Comparison of ENCODE assay signal across 10 mouse cellular contexts in the genomic region with DNA sequence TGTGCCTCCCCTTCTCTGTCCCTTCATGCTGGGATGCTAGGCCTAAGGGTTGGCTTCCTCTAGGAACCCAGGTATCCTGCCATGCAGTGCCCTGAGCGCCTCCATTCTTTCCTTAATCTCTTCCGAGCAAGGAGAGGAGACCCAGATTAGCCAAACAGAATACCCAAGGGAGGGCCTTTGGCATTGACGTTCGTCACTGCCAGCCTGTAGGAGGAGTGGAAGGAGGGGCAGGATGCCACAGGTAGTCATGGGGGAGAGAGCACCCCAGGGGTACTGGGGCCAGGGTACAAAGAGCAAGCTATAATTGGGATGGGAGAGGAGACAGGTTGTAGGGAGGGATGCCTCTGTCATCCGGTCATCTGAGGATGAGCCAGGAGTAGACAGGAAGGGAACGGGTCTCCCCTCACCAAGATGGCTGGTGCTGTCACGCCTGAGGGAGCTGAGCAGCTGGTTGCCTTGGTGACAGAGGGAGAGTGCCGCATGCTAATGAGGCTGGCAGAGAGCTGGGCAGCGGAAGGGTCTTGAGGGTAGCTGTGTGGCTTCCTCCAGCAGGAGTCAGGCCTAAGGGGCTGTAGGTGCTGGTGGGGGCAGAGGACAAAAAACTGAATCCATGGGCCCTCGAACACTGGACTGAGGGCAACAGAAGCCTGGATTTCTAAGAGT. TPM values are rescaled to one million over a fixed set of nuclear protein-coding genes. Genes with fewer than 3 reads are reported as not detected.
A peak's percentile ranks its signal among the peaks of the same experiment; 100 is the strongest.
DNase-seq lines count a peak whose midpoint lies in the region; ATAC-seq and TF ChIP-seq lines count a peak whose summit lies in the region.
"Had no signal": no experiment of that assay in that cellular context is flagged by ENCODE, and none has a peak within 500 bp of the region (broad histone marks: within the 10 kb centered on the region; RNA-seq: fewer than 3 reads in every experiment).

No protein-coding gene starts in this region.

- no peak overlapping the region for H3K9ac ChIP-seq in stomach, embryonic 14.5 days (replicated peaks; ENCODE audit: low read depth, low read length)
- no peak overlapping the region for H3K9ac ChIP-seq in stomach, postnatal 0 days (ENCODE audit: low read length)

- no peaks in the 10 kb centered on the region for H3K27me3 ChIP-seq in stomach, embryonic 14.5 days (ENCODE audit: control insufficient read depth, insufficient read depth, low read length)
- no peaks in the 10 kb centered on the region for H3K27me3 ChIP-seq in stomach, postnatal 0 days (ENCODE audit: control insufficient read depth, insufficient read depth, low read length)
- no peaks in the 10 kb centered on the region; the same call in 1 of the 2 replicates for H3K27me3 ChIP-seq in splenic B cell, adult 2 months (ENCODE audit: control insufficient read depth, insufficient read depth, low read length, poor library complexity, severe bottlenecking)

- no peak for TF ChIP-seq EP300 in stomach, postnatal 0 days (optimal IDR thresholded peaks at IDR 0.05)

- peak; percentile 47; the same call in 1 of the 2 replicates for ATAC-seq in stomach, embryonic 14.5 days (ENCODE audit: insufficient number of reproducible peaks, insufficient read depth, low FRiP score, low read depth)
- no peak for ATAC-seq in stomach, postnatal 0 days (ENCODE audit: low FRiP score, low TSS enrichment)

- no peak for TF ChIP-seq CTCF in stomach, postnatal 0 days (IDR thresholded peaks at IDR 0.05; ENCODE audit: low read depth)

- H3K9me3 ChIP-seq in stomach, embryonic 14.5 days (ENCODE audit: control insufficient read depth, low read depth, low read length), result no peaks in the 10 kb centered on the region
- H3K9me3 ChIP-seq in stomach, postnatal 0 days (ENCODE audit: control insufficient read depth, low read length), result no peaks in the 10 kb centered on the region

- H3K4me3 ChIP-seq in stomach, embryonic 14.5 days (ENCODE audit: low read depth, low read length), result no peak overlapping the region
- H3K4me3 ChIP-seq in stomach, postnatal 0 days (ENCODE audit: low read depth, low read length), result no peak overlapping the region

- H3K27ac ChIP-seq in stomach, embryonic 14.5 days (ENCODE audit: low read length), result no peak overlapping the region
- H3K27ac ChIP-seq in stomach, postnatal 0 days (replicated peaks), result no peak overlapping the region

- no peak overlapping the region for H3K4me2 ChIP-seq in stomach, embryonic 14.5 days (replicated peaks; ENCODE audit: low read depth, low read length)
- H3K4me2 ChIP-seq in stomach, postnatal 0 days (replicated peaks; ENCODE audit: low read depth), result no peak overlapping the region

- WGBS in stomach, embryonic 14.5 days, result 49% methylated on average over 10 of the region's 10 CpGs
- 61% methylated on average over 10 of the region's 10 CpGs for WGBS in stomach, postnatal 0 days

- H3K4me1 ChIP-seq in stomach, embryonic 14.5 days (ENCODE audit: control insufficient read depth, insufficient read depth, low read length), result peaks cover 2% of the 10 kb centered on the region; the same call in 1 of the 2 replicates
- no peaks in the 10 kb centered on the region for H3K4me1 ChIP-seq in stomach, postnatal 0 days (replicated peaks; ENCODE audit: control insufficient read depth, insufficient read depth)

- H3K36me3 ChIP-seq in stomach, embryonic 14.5 days (ENCODE audit: control insufficient read depth, insufficient read depth, low read length), result no peaks in the 10 kb centered on the region
- H3K36me3 ChIP-seq in stomach, postnatal 0 days (ENCODE audit: control insufficient read depth, insufficient read depth, low read length), result no peaks in the 10 kb centered on the region
- H3K36me3 ChIP-seq in splenic B cell, adult 2 months (ENCODE audit: control insufficient read depth, insufficient read depth, low read length, poor library complexity, severe bottlenecking), result no peaks in the 10 kb centered on the region

- DNase-seq in cerebellum, postnatal 10 days, result peak; percentile 68 to 75
- no peak for DNase-seq in cerebellum, adult 9-10 months
- DNase-seq in stomach, postnatal 0 days (ENCODE audit: low spot score), result no peak
- DNase-seq in mesoderm, embryonic 11.5 days (ENCODE audit: low read depth, low spot score), result peak; percentile 68
- DNase-seq in splenic B cell, adult 2 months (ENCODE audit: low read depth, low spot score), result peak; percentile 40
- no peak for DNase-seq in lung, postnatal 10 days
- DNase-seq in layer of hippocampus, adult 18-20 months (ENCODE audit: low spot score in 2 of 2), result no peak
- DNase-seq: heart, postnatal 36 days had no signal

RNA-seq across cellular contexts. Expression of gene Nrxn2, which starts 27.4 kb away (rescaled TPM):
- polyA plus RNA-seq in stomach, embryonic 14.5 days (2014; fragmentation: Nextera tagmentation; extraction: Ambion mirVana), result 2.5 and 2.6 TPM in 2 replicates
- polyA plus RNA-seq in stomach, postnatal 0 days (2015; fragmentation: Nextera tagmentation; extraction: Ambion mirVana), result 0.83 and 1.3 TPM in 2 replicates
- total RNA-seq in layer of hippocampus, adult 18-20 months (2021), result 100 to 1,000 TPM; 415 to 436 TPM
- total RNA-seq: megakaryocyte progenitor cell, adult 5-6 weeks had no signal

RNA-seq across cellular contexts. Expression of gene Rasgrp2, which starts 46.8 kb away (rescaled TPM):
- polyA plus RNA-seq in stomach, embryonic 14.5 days (2014; fragmentation: Nextera tagmentation; extraction: Ambion mirVana), result 38.6 and 47.8 TPM in 2 replicates
- polyA plus RNA-seq in stomach, postnatal 0 days (2015; fragmentation: Nextera tagmentation; extraction: Ambion mirVana), result 53.4 and 57.3 TPM in 2 replicates
- 10 to 100 TPM; 29.4 to 32.4 TPM for total RNA-seq in layer of hippocampus, adult 18-20 months (2021)

Comparison
In these comparisons a context has a peak if more than half of its experiments do, and no peak if none do; other contexts are left out.
1. DNase-seq: peak in cerebellum, postnatal 10 days (2 of 2), mesoderm, embryonic 11.5 days (single experiment) and splenic B cell, adult 2 months (single experiment); none in cerebellum, adult 9-10 months (single experiment), stomach, postnatal 0 days (single experiment), lung, postnatal 10 days (single experiment) and layer of hippocampus, adult 18-20 months (0 of 2).